Mouse (Mus musculus): ENCODE data around the gene Glud1.

DNA sequence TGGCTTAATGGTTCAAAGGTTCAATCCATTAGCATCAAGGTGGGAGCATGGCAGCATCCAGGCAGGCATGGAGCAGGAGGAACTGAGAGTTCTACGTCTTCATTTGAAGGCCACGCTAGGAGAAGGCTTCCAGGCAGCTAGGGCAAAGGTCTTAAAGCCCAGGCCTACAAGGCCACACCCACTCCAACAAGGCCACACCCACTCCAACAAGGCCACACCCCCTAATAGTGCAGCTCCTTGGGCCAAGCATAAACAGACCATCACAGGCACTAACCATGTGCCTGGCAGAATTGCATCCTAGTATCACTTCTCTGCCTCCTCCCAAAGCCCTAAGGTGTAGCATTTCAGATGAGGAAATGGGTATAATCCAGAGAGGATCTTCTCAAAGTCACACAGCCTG lies 61.2 kb downstream of the Glud1 start:
- no peak for TF ChIP-seq CHD2 (IDR thresholded peaks at IDR 0.05; ENCODE audit: low read depth, low read length)
- TF ChIP-seq HCFC1 (IDR thresholded peaks at IDR 0.05; ENCODE audit: borderline replicate concordance, insufficient read depth, low read length): no peak
